Mouse (Mus musculus): ENCODE results near the gene Grid1.

Grid1 gene

DNA sequence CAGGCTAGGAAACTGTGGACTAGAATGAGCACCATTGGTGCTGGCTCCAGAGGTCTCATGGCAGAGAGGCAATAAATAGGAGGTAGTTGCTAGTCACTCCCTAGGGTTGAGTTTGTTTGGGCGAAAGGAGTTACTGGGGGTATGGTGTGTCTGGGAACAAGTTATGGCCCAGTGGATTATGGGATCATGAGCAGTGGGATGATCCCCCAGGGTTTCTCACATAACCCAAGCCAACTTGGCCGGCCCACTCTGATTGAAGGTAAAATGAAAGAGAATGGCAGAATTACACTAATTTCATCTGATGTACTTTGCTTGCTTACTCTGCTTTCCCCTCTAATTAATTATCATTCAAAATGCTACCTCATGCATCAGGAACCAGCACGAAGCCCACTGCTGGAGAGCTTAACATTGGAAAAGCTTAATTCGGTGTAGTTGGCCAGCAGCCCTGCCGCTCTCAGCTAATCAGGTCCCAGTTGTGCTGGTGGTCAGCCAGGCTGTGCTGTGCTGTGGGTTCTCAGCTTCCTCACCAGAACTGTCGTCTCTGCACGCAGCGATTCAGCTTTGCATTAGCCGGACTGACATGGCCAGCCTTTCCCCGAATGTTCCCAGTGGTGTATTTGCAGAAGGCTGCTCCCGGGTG, 207.7 kb downstream of the Grid1 start:
- no peak for DNase-seq

DNA sequence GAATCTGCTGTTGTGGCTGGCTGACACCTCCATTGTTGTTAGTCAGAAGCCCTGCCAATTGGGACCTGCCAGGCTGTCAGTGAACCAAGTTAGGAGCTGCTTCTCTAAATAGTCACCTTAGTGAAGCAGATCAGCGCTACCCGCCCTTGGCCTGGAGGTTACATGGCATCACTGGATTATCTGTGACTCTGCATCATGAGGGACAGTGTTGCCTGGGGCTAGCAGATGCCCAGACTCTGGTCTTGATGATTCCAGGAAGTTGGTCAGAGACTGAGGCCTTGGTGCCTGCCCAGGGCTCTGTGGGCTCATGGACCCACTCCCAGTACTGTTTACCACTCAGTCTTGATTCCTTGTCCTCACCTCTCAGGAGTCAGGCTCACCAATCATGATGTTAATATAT, 209.7 kb downstream of the Grid1 start:
- DNase-seq = no peak

DNA sequence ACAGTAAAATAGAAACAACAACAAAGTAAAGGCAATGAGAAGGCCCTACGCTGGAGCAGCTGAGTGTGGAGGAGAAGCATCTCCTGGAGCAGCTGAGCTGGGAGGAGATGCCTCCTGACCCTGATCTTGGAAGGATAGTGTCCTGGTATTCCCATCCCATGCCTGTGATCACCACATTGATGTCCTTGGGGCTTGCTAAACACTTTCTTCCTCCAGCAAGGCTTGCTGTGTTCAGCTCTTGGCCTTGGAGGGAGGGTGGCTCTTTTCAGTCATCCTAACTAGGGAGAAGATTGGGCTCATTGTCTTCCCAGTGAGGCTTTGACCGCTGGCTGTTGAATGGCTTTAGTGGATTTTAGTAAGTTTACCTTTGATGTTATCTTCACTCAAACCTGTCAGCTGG, 210.4 kb downstream of the Grid1 start:
- no peak for DNase-seq

DNA sequence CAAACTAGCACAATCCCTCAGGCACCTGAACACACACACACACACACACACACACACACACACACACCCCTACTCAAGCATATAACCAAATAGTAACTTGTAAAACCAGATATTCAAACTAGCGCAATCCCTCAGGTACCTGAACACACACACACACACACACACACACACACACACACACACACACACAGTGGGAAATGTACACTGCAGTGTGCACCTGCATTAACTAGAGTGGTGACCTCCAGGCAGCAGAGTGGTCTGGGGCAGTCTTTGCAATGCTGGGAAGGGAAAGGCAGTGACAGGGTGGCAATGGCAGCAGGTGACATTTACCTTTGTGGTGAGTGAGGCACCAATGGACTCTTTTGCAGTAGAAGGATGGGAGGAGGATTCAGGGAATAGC, 212.4 kb downstream of the Grid1 start:
- DNase-seq = no peak

DNA sequence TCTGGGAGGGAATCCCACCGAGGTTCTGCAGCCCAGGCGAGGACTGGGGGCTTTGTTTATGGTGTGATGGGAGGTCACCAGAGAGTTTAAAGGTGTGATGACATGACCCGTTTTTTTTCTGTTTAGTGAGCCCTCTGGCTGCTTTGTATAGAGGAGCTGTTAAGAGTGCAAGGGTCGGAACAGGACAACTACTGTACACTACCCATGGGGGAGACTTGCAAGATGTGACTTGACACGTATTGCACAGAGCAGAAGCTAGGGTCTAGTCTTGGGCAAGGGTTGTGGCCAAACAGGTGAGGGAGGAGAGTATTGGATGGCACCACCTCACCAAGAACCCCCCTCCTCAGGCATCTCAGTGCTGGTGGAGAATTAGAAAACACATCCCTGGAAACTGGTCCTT, 224.4 kb downstream of the Grid1 start:
- DNase-seq = no peak

DNA sequence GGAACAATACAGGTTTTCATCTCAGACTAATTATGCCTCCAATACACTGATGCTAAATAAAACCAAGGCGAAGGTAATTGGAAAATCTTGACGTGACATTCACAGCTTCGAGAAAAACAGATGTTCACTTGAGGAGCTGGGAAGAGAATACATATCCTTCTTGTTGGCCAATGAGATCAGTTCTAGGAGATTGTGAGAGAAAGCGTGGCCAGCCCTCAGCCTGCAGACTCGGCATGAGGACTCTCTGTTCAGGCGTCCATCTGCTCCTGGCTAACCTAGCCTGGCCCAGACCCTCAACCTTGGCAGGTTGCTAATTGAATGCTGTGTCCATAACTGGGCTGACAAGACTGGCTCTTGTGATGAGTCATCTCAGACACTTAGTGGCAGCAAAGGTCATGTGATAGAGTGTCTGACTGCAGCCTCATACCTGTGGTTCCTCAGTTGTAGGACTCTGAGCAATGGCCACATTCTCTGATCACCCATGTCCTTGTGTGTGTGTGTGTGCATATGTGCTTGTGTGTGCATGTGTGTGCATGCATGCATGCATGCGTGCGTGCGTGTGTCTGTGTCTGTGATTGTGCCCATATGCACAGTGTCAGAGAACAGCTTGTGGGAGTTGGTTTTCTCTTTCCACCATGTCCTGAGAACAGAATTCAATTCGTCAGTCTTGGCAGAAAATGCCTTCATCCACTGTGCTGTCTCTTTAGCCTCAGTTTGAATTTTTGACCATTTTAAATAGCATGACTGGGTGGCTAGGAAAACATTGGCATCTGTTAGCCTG, 225.2 kb downstream of the Grid1 start:
- no peak for DNase-seq

DNA sequence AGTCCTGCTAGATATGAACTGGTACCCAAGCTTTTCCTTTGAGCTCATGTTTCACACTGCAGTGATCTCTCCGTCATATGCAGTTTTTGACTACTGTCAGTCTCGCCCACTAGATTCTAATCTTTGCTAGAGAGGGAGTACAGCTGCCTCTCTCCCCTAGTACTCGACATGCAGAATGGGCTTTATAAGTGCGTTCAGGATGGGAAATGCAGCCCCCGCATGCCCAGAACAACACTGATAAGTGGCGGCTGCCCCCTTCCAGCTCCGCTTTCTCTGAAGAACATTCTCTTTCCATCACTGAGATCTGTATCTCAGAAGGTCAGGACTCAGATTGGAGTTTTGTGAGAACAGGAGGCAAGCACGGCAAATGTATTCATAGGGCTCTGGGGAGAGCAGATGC, 229.3 kb downstream of the Grid1 start:
- no peak for DNase-seq

DNA sequence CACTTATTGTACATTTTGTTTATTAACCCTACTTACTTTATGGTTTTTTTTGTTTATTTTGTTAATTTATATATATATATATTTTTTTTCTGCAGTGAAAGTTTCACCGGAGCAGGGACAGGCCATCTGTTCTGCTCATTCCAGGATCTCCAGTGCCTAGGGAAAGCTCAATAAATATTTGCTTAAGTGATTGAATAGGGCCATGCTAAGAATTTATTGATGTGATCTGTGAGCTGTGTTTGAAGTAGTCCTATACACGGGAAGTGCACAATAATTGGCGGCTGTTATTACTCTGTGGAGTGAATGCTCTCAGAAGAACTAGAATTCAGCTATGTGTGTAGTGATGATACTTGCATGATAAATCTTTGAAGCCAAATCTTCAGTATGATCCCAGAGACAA, 234.2 kb downstream of the Grid1 start:
- no peak for DNase-seq

DNA sequence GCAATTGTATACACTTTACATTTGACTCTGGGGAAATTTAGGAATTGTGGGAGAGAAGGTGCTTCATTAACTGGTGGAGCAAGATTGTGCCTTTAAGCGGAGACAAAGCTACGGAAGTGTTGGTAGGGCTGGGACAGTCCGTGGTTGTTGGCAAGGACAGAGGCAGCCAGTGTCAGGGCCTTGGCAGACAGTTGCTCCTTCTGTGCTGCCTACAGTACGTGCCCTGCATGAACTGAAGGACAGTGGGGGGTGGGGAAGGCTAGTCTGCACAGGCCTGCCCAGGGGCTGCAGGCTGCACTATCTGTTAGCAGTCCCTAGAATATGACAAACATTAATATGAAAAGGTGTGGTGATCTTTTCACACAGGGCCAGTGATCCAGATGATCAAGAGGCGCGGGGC, 254.7 kb downstream of the Grid1 start:
- peak; percentile 16 for DNase-seq

DNA sequence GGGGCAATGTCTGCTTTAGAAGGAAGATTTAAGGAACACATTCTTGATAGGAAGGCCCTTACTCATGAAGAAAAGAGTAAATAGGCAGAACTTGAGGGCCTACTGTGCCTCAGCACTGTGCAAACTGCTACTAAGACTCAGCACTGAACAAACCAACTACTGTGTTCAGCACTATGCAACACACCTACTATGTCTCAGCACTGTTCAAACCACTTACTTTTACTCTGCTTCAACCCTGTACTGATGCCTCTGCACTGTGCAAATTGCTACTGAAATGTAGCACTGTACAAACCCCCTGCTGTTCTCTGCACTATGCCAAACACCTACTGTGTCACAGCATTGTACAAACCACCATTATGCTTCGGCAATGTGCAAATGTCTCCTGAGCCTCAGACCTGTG, 260.0 kb downstream of the Grid1 start:
- DNase-seq = no peak

DNA sequence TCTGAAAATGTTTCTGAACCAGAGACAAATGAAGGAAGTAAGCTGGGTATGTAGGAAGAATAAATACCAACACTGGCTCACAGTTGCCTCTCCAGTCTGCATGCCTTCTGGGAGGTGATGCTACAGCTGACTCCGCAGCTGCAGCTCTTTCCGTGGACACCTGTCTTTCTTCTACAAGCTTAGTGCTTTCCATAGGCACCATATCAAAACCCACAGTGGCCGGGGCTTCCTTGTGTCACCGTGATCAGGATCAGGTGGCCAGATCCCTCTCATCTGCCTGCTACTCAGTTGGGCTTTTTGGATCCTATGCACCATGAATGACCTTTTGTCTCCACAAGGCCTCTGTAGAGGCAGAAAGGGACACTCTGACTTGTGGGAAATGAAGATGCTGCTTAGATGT, 272.7 kb downstream of the Grid1 start:
- DNase-seq = no peak

DNA sequence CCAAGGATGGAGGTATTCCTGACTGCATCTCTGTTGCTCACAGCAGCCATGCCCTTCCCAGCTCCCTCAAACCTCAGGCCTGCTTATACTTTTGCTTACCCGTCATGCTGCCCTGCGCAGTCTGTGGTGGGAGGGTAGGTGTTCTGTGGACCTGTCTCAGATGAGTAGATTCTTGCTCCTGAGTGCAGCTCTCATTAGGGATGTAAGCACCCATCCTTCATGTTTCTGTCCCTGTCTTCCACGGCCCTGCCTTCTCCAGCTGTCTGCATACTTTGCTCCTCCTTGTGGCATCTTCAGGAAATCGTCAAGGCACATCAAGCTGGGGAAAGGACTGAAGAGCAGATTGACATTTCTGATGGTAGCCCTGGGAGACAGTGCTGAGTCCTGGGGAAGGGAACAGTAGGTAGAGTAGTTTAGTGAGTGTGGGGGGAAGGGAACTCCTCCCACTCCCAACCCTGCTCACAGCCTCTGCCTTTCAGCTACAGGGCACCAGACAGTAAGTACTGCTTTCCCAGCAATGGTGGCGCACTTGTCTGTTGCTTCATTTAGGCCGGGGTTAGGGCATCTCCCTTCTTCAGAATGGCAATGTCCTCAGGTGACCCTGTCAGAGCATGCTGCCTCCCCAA, 273.8 kb downstream of the Grid1 start:
- no peak for DNase-seq

DNA sequence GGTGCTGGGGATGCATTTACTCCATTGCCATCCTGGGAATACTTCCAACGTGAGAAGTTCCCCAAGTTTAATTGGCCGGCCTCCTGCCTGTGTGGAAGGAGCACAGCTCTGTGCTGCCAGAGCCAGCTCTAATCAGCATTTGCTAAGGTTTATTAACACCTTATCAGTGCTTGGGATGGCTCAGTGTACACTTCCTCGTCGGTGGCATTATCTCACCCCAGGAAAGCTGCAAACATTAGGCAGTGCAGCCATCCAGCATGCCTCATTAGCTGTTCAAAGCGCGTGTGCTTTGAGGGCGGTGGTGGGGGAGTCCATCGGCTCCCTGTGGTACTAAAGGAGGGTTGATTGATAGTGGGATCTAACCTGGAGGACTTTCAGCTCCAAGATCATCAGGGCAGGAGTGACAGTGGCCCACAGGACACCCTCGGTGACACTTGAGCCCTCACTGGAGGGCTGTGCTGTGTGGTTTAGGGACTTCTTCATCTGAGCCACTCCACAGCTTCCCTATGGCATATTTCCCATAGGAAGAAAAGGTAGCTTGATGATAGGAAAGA, 275.7 kb downstream of the Grid1 start:
- no peak for DNase-seq

DNA sequence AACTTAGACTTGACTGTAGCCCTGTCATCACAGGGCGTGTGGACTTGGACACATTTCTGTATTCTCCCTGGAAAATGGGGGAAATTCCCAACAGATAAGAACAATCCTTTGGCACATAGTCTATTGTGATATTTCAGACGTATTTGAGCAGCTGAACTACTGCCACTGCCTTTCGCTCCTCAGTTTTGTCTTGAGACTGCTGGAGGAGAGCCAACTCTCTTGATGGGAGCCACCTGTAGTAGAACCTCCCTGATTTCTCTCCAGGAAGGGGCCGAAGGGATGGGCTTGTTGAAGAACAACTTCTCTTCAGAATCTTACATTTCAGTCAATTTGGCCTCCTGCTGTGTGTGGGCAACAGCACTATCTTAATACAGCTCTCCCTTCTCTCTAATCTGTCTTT, 276.2 kb downstream of the Grid1 start:
- DNase-seq = no peak

DNA sequence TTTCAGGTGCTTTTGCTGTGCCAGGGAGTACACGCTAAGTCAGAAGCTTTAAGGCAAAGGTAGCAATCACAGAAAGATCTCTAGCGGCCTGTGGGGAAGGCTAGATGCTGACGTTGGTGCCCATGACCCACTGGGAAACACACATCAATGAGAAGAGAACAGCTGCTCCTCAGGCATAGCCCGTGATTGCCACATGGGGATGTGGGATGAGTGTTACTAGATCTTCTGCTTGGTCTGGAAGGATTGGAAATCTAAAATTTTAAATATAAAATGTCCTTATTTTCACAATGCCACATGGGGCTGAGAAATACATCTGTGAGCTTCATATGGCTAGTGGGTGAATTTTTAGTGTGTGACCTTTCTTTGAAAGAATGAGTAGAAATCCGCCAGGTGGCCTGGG, 277.3 kb downstream of the Grid1 start:
- DNase-seq = no peak

DNA sequence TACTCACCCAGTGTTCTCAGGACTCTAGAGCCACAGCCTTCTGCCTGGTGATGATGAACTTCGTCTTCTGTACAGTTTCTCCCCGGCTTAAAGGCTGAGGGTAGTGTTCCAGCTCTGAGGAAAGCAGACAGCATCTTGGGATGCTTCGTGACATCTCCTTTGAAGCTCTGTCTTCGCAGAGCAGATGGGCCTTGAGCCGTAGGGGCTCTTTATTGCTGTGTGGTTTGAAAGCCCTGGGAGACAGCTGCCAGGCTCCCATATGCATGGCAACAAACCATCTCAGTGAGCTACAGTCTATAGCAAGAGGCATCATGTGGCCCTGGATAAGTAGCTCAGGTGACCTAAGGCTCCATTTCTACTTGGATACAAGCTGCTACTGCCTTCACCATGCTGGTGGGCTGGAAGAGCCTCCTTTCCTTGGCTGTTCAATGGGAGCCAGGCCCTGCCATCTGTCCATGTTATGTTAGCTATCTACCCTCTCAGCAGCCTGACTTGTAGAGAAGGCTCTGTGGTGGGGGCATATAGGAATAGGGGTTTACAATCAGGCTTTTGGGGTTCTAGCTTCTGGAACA, 283.8 kb downstream of the Grid1 start:
- no peak for DNase-seq

DNA sequence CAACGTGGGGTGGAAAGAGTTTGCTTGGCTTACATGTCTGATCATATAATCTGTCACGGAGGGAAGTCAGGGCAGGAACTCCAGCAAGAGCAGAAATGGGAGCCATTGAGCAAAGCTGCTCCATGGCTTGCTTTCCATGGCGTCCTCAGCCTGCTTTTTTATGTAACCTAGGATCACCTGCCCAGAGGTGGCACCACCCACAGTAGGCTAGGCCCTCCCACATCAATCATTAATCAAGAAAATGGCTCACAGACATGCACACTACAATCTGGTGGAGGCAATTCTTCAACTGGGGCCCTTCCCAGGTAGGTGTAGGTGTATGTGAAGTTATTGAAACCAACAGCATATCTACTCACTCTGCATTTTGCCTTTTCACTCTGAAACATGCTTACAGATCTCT, 287.7 kb downstream of the Grid1 start:
- DNase-seq = no peak

DNA sequence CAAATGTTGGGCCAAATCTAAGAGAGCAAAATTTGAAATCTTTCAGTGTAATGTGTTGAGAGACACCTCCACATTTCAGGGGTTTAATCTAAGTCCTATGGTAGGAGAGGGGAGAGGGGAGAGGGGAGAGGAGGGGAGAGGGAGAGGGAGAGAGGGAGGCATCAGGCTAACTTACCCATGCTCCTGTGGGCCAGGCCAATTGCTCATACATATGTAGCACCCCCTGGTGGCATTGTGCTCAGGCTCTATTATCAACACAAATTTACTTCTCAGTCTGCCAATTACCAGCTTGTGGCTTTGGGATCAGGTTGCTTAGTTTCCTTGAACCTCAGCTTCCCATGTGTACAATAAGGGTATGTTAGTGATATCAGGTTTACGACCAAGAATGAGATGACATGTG, 291.0 kb downstream of the Grid1 start:
- DNase-seq = no peak

DNA sequence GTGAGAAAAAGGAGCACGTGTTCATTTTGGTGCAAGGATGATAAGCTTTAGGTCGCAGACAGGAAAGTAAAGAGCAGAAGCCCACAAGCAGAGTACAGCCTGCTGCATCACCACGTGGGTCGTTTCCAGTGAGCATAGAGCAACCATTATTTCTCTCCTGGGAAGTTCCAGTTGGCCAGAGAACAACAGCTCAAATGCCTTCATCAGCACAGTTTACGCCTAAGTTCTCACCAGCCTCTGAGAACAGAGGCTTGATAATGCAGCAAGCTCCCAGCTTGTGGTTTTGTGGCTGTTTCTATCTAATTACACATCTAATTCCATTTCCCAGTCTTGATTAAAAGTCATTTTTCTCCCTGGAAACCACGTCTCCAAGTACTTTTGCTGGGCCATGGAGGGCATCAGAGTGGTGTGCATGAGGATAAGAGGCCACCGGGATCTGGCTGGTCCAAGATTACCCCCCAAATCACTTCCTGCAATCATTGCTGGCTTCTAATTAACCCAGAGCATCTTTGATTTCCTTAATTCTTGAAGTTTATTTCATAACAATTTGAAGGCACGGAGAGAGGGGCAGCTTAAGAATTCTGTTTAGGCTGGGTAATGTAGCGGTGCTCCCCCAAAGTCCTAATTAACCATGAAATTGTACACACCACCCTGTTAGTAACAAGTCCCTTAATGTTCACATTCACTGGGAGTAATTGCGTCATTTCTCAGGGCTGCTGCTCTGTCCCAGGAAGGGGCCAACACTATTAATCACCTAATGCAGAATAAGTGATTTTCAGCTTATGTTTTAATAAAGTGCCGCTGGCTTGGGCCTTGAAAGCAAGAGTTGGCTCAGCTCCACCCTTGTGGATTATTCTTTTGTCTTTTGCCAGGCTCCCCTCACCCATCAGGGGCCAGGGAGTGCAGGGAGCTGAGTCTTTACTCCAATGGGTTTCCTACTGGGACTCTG, 292.7 kb downstream of the Grid1 start:
- DNase-seq = no peak

DNA sequence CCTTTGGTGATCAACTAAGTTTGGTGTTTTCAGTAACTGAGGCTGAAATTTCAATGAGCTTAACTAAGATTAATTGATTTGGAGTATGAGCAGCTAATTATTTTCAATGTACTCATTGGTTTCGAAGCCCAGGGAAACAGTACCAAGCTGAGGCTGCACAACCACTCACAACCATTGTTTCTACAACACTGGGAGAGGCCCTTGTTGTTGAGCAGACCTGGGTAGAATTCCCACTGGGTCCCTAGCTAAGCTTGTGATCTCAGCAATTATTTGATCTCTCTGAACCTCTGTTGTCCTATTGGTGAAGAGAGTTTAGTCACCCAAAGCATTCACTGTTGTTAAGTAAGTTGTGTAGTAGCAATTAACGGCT, 293.4 kb downstream of the Grid1 start:
- no peak for DNase-seq

DNA sequence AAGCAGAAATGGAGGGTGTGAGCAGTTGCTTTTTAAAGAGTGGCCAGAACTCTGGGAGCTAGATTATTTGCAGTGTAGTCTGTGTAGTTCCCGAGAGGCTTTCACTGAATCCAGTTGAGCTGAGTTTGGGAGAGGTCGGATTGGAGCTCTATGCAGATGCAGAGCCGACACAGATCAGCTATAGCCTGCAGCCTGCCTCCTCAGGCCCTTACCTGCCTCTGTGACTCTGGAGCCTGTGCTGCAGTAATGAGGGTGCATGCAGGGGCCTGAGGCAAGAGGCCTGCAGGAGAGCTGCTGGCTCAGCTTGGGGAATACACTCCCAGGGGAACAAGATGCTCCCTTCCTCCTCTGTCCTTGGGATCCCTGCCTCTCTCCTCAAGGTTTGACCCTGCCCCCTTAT, 296.0 kb downstream of the Grid1 start:
- no peak for DNase-seq

DNA sequence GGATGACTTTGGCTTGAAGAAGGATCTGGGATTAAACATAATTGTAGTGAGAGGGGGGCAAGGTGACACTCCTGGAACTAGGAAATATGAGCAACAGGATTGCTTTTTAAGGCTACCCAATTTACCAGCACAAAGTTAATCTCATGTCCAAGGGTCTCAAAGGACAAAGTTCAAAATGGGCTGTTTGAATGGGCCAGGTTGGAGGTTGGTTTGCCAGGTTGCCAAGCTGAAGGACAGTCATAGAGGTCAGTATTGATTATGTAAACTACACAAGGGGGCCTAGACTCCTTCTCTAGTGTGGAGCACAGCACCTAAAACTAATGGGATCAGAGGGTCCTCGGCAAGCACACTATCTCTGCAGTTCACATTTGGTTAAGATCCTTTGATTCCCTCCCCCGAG, 300.2 kb downstream of the Grid1 start:
- no peak for DNase-seq

DNA sequence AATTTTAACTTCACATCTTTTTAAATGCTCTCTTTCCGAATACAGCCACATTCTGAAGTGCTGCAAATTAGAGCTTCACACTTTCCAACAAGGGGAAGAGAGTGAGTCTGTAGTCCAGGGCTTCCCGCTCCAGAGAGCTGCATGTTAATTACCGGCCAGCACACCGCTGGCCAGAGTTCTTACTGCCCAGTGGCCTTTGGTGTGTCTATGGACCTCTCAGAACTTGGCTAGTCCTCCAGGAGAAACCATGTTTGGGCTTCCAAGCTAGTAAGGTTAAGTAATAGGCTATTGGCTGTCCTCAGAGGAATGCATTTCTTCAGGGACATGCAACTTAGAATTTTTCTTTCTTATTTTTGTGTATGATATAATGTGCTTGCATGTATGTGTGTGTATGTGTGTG, 301.0 kb downstream of the Grid1 start:
- no peak for DNase-seq

Data from cerebellum, adult 11 months (tissue).